Mouse (Mus musculus): ENCODE measurements around the gene Tmem214.

Gene Tmem214

DNA sequence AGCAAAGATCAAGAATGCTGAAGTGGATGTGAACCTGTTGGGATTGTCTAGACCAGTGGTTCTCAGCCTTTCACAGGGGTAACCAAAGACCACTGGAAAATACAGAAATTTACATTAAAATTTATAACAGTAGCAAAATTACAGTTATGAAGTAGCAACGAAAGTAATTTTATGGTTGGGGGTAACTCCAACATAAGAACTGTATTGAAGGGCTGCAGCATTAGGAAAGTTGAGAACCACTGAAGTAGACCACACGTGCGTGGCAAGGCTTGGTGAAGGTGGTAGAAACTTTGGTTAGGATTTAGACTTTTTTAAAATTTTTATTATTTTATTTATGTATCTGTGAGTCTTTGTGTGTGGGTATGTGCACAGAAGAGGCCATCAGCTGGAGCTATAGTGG is at the start of gene Tmem214:
TSS of gene Tmem214 (plus strand) at position 301 of the 400 bp plus-strand sequence.
- no peak for DNase-seq (ENCODE audit: low spot score in 2 of 2)

DNA sequence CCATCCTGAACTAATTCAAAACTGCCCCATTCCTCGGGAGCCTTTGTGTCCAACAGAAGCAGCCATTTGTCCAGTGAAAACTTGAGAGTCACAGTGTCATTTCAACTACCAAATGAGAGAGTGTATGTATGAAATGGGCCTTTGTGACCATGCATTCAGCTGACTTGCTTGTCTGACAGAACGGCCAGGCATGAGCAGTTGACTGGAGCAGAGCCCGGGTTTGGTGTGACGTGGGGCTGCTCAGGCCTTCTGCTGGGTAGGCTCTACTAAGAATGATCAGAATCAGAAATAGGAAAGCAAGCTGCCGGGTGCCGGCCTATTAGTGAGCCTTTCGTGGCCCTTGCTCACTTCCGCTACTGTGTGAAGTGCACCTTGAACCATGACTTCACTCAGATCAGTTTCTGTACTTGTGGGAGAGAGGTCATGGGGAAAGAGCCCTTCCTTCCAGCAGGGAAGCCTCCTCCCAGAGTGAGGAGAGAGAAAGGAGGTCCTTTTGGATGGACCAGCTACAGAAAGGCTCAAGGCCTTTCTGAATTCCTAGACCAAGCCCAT is 49.0 kb upstream of the Tmem214 start:
- DNase-seq (ENCODE audit: low spot score in 2 of 2): no peak

GRCm38 (mm10) chr5:30822689-30823088 is 45.1 kb upstream of the Tmem214 start:
- no peak for DNase-seq (ENCODE audit: low spot score in 2 of 2)

DNA sequence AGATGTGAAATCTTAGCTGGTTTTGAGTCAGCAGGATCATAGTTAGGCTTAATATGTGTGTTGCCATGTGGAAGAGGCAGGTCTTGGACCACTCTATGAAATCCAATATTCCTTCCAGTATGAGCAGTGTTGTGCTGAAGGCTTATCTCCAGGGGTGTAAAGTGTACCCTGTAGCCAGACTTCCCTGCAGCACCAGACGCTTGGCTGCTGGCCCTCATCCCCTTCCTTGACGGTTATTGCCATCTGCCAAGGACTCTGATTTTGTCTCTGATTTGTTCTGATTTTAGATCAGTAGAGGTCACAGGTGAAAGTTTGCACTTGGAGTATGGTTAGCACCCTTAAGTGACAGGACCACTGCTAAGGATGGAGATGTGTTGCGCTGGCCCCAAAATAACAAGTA is 44.7 kb upstream of the Tmem214 start:
- no peak for DNase-seq (ENCODE audit: low spot score in 2 of 2)

DNA sequence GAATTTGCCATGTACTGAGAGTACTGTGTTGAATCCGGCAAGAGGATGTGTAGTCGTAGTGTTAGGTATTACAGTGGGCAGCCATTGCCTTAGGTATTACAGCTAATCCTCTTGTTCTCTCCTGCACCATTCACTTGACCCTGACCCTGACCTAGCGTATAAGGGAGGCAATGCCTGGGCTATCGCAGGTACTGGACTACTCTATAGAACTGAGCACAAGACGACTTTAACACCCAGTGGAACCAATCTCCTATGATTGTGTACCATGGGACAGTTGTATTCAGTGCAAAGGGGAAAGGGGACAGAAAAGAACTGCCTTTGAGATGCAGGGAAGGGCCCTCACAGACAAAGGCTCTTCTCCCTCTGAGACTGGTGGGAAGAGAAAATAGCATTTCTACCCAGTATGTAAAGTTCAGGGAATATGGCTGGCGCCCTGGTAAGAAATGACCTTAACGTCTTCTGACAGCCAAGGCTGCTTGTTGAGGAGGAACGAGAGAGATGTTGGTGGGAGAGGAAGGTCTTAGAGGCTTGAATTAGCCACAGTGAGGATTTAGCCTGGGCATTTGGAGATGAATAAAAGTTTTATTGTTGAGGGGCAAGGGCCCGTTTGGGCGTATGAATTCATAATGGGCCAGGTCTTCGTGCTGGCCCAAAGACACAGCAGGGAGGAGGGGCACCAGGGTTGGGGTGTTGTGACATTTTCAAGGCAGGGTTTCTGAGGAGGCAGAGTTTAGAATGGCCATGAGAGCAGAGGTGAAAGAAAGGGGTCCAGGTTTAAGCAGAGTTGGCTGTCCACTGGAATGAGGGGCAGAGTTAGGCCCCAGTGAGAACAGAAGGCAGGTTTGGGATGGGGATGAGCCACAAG is 43.5 kb upstream of the Tmem214 start:
- no peak for DNase-seq (ENCODE audit: low spot score in 2 of 2)

GRCm38 (mm10) chr5:30825166-30825565 is 42.6 kb upstream of the Tmem214 start:
- no peak for DNase-seq (ENCODE audit: low spot score in 2 of 2)

DNA sequence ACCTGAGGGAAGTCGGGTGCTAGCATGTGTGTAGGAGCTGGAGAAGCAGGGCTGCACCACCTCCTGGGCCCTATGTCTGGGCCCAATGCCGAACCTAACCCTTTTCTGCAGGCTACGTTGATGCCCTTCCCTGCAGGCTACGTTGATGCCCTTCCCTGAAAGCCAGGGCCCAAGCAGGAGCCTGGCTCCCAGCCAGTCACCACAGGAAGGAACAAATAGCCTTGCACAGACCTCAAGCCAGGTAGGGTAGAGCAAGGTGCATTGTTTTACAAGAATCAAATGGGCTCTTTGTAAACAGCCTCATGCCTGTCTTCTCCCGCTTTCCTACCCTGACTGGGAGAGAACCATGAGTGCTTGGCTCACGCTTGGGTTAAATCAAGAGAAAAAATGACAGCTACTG is 42.0 kb upstream of the Tmem214 start:
- no peak for DNase-seq (ENCODE audit: low spot score in 2 of 2)

- DNase-seq (ENCODE audit: low spot score in 2 of 2): no peak
Measured at GRCm38 (mm10) chr5:30833416-30833815, 34.4 kb upstream of the Tmem214 start.

GRCm38 (mm10) chr5:30839731-30840130 is 28.1 kb upstream of the Tmem214 start:
- no peak for DNase-seq (ENCODE audit: low spot score in 2 of 2)

DNA sequence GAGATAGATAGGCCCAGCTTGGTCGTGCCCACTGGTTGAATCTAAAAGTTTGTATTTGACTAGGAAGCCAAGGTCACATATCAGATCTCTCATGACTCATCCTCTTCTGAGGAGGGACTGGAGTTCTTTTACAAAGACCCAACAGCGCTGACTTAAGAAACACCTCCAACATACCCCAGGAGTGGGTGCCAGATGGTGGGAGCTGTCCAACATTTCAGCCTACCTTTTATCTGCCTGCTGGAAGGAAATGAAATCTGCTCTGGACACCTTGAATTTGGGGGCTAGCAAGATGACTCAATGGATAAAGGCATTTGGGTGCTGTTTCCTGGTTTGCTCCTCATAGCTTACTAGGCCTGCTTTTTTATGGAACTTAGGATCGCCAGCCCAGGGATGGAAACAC is 25.9 kb upstream of the Tmem214 start:
- DNase-seq (ENCODE audit: low spot score in 2 of 2): no peak

- DNase-seq (ENCODE audit: low spot score in 2 of 2): no peak
Measured at GRCm38 (mm10) chr5:30849891-30850555, 17.8 kb upstream of the Tmem214 start.

DNA sequence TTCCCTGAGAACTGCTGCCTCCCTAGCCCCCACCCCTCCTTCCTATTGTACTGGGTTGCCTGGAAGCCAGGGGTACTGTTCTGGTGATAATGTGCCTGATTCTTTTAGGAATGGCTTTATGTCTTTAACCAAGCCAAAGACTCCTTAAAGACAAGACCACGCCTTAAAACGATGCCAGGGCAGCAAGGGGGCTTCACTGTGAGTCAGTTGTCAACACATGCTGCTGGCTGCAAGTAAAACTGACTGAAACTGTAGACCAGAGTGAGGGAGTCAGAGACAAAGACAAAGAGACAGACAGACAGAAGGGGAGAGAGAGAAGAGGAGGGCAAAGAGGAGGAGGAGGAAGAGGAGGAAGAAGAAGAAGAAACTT is 17.3 kb upstream of the Tmem214 start:
- no peak for DNase-seq (ENCODE audit: low spot score in 2 of 2)

DNA sequence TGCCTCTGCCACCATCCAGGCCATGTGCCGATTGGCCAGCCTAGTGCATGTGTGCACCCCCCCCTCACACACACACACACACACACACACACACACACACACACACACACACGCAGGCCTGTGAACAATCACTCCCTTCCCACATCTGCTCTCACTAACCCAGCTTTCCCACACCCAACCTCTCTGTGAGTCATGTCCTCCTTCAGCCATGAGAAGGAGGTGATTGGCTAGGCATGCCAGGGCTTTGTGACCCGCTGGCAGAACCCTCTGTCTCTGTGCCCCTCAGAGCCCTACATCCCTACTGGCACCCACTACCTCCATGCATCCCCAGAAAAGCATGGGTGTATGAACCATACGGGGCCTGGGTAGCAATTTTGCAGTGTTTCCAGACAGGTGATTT is 14.3 kb upstream of the Tmem214 start:
- no peak for DNase-seq (ENCODE audit: low spot score in 2 of 2)

- DNase-seq (ENCODE audit: low spot score in 2 of 2): no peak
Measured at GRCm38 (mm10) chr5:30855674-30856073, 12.1 kb upstream of the Tmem214 start.

- no peak for DNase-seq (ENCODE audit: low spot score in 2 of 2)
Measured at GRCm38 (mm10) chr5:30856124-30856523, 11.7 kb upstream of the Tmem214 start.

DNA sequence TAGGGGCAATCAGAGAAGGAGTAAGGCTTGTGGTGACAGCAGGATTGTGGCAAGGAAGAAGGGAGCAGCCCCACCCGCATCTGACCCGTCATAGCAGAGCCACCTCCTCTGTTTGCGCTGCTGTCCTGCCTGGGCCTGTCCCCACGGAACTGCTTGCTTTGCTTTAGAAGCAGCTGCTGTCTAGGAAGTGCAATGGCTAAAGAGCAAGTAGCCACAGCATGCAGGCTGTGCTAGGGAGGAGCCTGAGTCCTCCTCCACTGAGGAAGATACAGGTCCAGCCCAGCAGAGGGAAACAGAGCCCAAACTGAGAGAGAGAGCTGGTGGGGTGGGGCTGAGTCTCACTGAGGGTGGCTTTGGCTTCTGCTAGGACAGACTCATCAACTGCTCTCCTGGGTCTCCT is 4.0 kb upstream of the Tmem214 start:
- DNase-seq (ENCODE audit: low spot score in 2 of 2): no peak

DNA sequence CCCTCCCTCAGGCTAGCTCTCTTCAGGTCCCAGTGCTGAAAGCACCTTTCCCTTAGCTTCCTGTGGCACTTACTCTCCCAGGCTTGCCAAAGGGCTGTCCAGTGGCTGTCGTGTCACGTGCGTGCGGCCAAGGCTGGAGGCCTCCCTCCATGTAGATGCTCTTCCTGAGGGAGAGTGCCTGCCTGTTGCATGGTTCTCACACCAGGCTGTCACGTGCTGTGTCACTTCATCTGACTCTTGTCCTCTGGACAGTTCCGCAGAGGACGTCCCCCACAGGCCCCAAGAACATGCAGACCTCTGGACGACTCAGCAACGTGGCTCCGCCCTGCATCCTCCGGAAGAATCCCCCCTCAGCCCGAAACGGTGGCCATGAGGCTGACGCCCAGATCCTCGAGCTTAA is 3.5 kb upstream of the Tmem214 start:
- no peak for DNase-seq (ENCODE audit: low spot score in 2 of 2)

DNA sequence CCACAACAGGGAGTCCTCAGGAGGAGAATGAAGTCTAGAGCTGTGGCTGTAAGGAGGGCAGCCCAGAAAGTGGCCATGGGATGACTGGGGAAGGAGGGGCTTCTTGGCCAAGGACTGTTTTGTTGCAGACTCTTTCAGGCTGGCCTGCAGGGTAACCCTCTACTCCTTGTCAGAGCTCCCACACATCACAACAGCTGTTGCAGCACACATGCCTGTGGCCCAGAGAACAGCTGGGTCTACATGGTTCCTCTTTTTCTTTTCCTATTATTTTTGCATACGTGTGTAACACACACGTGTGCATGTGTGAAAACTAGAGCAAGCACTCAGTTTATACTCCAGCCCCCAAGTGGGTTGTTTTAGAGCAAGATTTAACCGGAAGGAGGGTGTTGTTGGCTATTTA is 941 bp upstream of the Tmem214 start:
- DNase-seq (ENCODE audit: low spot score in 2 of 2): no peak

- DNase-seq (ENCODE audit: low spot score in 2 of 2): no peak
Measured at GRCm38 (mm10) chr5:30868981-30869380, 1.2 kb downstream of the Tmem214 start.

DNA sequence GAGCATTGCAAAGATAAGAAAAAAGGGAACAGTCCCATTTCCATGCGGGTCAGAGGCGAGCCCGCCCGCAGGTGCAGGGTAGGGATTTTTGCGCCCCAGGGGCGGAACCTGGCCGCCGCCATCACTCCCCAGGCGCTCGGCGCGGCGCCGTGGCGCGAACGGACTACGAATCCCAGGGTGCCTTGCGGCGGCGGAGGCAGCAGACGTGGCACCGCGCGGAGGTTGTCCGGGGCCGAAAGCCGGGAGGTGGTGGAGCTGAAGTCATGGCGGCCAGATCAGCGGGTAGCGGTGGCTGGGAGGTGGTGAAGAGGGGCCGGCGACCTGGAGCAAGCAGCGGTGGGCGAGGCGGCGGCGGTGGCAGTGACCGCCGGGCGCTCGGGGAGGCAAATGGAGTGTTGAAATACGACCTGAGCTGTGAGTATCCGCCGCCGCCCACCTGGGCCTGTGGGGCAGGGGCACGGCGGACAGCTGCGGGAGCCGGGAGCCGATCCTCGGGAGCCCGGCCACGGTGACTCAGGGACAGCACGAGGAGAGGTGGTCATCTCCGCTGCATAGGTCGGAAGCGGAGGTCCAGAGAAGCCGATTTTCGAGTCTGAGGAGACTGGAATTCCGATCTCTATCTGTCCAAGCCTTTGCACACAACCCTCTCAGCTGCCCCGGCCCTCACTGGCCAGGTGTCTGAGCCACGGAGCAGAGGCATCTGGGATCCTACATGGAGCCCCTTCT is 1.8 kb downstream of the Tmem214 start:
- peak; percentile 93 to 94 for DNase-seq (ENCODE audit: low spot score in 2 of 2)

GRCm38 (mm10) chr5:30870131-30870406 is 2.3 kb downstream of the Tmem214 start:
- no peak for DNase-seq (ENCODE audit: low spot score in 2 of 2)

- DNase-seq (ENCODE audit: low spot score in 2 of 2): no peak
Measured at GRCm38 (mm10) chr5:30872574-30872973, 4.8 kb downstream of the Tmem214 start.

DNA sequence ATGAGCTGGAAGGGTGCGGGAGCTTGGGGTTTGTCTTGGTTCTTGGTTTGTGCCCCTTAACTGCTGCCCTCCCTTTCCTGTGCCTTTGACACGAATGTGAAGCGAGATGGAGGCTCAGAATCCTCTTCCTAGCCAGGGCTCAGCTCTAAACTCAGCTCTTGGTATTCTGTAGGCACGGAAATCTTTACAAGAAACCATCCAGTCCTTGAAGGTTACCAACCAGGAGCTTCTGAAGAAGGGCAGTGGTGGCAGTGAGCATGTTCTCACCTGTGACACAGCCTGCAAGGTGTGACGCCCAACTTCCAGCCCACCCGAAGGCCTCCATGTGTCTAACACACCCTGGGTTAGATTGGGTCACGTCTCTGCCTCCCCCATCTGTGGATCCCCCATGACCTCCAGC is 6.6 kb downstream of the Tmem214 start:
- no peak for DNase-seq (ENCODE audit: low spot score in 2 of 2)
